ENCODE assay signal across 20 mouse cellular contexts in the genomic region with DNA sequence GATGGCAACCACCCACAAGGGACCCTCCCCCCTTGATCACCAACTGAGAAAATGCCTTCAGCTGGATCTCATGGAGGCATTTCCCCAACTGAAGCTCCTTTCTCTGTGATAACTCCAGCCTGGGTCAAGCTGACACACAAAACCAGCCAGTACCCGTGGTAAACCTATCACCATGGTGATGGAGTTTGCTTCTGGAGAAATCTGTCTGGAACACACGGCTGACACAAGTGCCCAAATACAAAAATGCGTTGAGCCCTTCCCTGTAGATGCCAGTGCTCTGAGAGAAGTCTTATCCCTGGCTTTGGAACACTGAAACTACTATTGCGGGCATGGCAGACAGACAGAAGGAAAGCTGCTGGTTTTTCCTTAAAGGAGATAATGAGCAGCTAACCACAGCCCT.
DNase-seq lines count a peak whose midpoint lies in the region; ATAC-seq and TF ChIP-seq lines count a peak whose summit lies in the region.
"Had no signal": no experiment of that assay in that cellular context is flagged by ENCODE, and none has a peak within 500 bp of the region (broad histone marks: within the 10 kb centered on the region; RNA-seq: fewer than 3 reads in every experiment).

No protein-coding gene starts in this region.

- DNase-seq in heart, adult 2 months: no peak
- DNase-seq in heart, postnatal 10 days: no peak
- no peak for DNase-seq in heart, postnatal 4 days
- DNase-seq in midbrain, postnatal 0 days (ENCODE audit: low spot score): peak; percentile 60
- DNase-seq: adrenal gland, postnatal 25 days; cerebellum, adult 18-20 months; cerebellum, postnatal 10 days; kidney, adult 11 months; kidney, postnatal 14 days; layer of hippocampus, adult 9-11 months; lung, embryonic 14.5 days; thymus, adult 2 months; thymus, postnatal 36 days had no signal

- peak overlapping the region; percentile 31 for H3K27ac ChIP-seq in heart, adult 2 months
- peak overlapping the region; percentile 33; the same call in 1 of the 2 replicates for H3K27ac ChIP-seq in heart, embryonic 16.5 days (ENCODE audit: low read length)
- H3K27ac ChIP-seq in midbrain, postnatal 0 days (ENCODE audit: low read depth, low read length): no peak overlapping the region
- H3K27ac ChIP-seq in midbrain, embryonic 13.5 days: no peak overlapping the region
- H3K27ac ChIP-seq: forebrain, embryonic 15.5 days; liver, embryonic 15.5 days; midbrain, embryonic 10.5 days had no signal

- no peak overlapping the region for H3K9ac ChIP-seq in heart, adult 2 months (ENCODE audit: low read depth, low read length)
- no peak overlapping the region for H3K9ac ChIP-seq in heart, embryonic 16.5 days (ENCODE audit: low read length)
- no peak overlapping the region for H3K9ac ChIP-seq in midbrain, postnatal 0 days (replicated peaks; ENCODE audit: low read length, poor library complexity, severe bottlenecking)
- no peak overlapping the region for H3K9ac ChIP-seq in midbrain, embryonic 13.5 days (replicated peaks)
- H3K9ac ChIP-seq: forebrain, embryonic 15.5 days; liver, embryonic 15.5 days; lung, embryonic 14.5 days had no signal

- peaks cover 6% of the 10 kb centered on the region for H3K4me1 ChIP-seq in heart, adult 2 months (ENCODE audit: control insufficient read depth, insufficient read depth, low read length)
- no peaks in the 10 kb centered on the region for H3K4me1 ChIP-seq in heart, embryonic 16.5 days (ENCODE audit: control insufficient read depth, insufficient read depth, low read length)
- H3K4me1 ChIP-seq in midbrain, postnatal 0 days (ENCODE audit: insufficient read depth, low read length): peaks cover 3% of the 10 kb centered on the region; the same call in 1 of the 2 replicates
- H3K4me1 ChIP-seq in midbrain, embryonic 13.5 days (replicated peaks): 0 out of 2 replicates have a peak, but pooled peaks cover 4% of the 10 kb centered on the region
- H3K4me1 ChIP-seq: forebrain, embryonic 15.5 days had no signal

- TF ChIP-seq POLR2A in heart, adult 2 months (IDR thresholded peaks at IDR 0.05; ENCODE audit: insufficient read depth, low read depth, low read length): no peak
- no peak for TF ChIP-seq POLR2A in myocyte (IDR thresholded peaks at IDR 0.05; ENCODE audit: insufficient read length, low read depth)

- intact Hi-C loops in heart, adult 2 months (cut with DNase I): no loop called here
- intact Hi-C loops in heart, postnatal 10 days (cut with DNase I): no loop called here

- no peak for TF ChIP-seq EP300 in heart, adult 2 months (IDR thresholded peaks at IDR 0.05; ENCODE audit: insufficient read depth, low read depth, low read length)

- H3K4me2 ChIP-seq in heart, embryonic 16.5 days (ENCODE audit: low read depth, low read length): no peak overlapping the region
- H3K4me2 ChIP-seq in midbrain, postnatal 0 days (ENCODE audit: low read depth, low read length, poor library complexity, severe bottlenecking): no peak overlapping the region
- H3K4me2 ChIP-seq in midbrain, embryonic 13.5 days (replicated peaks): no peak overlapping the region
- peak overlapping the region; percentile 54 for H3K4me2 ChIP-seq in myocyte (ENCODE audit: low read depth)
- H3K4me2 ChIP-seq: forebrain, embryonic 15.5 days; liver, embryonic 15.5 days; lung, embryonic 14.5 days had no signal

- no peaks in the 10 kb centered on the region for H3K79me2 ChIP-seq in heart, adult 2 months (replicated peaks; ENCODE audit: control insufficient read depth, insufficient read depth, low read length)
- H3K79me2 ChIP-seq in myocyte (ENCODE audit: control insufficient read depth, insufficient read depth): no peaks in the 10 kb centered on the region

- no peaks in the 10 kb centered on the region for H3K9me3 ChIP-seq in heart, embryonic 16.5 days (replicated peaks; ENCODE audit: control insufficient read depth, low read length)
- H3K9me3 ChIP-seq in midbrain, postnatal 0 days (ENCODE audit: low read length): no peaks in the 10 kb centered on the region
- no peaks in the 10 kb centered on the region for H3K9me3 ChIP-seq in midbrain, embryonic 13.5 days
- H3K9me3 ChIP-seq: forebrain, embryonic 15.5 days; liver, embryonic 15.5 days; midbrain, embryonic 10.5 days had no signal

- no peak overlapping the region for H3K4me3 ChIP-seq in heart, adult 2 months
- no peak overlapping the region for H3K4me3 ChIP-seq in heart, embryonic 16.5 days (ENCODE audit: low read length)
- no peak overlapping the region for H3K4me3 ChIP-seq in midbrain, postnatal 0 days (ENCODE audit: low read depth, low read length)
- H3K4me3 ChIP-seq in midbrain, embryonic 13.5 days (replicated peaks): no peak overlapping the region
- no peak overlapping the region for H3K4me3 ChIP-seq in myocyte
- H3K4me3 ChIP-seq: forebrain, embryonic 15.5 days; liver, embryonic 15.5 days; midbrain, embryonic 10.5 days had no signal

- H3ac ChIP-seq in myocyte (ENCODE audit: control insufficient read depth, insufficient read length): no peak overlapping the region

- H3K27me3 ChIP-seq in heart, adult 2 months (ENCODE audit: control insufficient read depth, insufficient read depth, low read length): no peaks in the 10 kb centered on the region
- H3K27me3 ChIP-seq in heart, embryonic 16.5 days (ENCODE audit: control insufficient read depth, insufficient read depth, low read length): no peaks in the 10 kb centered on the region
- no peaks in the 10 kb centered on the region for H3K27me3 ChIP-seq in midbrain, postnatal 0 days (ENCODE audit: insufficient read depth, low read length)
- no peaks in the 10 kb centered on the region for H3K27me3 ChIP-seq in midbrain, embryonic 13.5 days
- H3K27me3 ChIP-seq in myocyte (ENCODE audit: control insufficient read depth, insufficient read depth, insufficient read length): no peaks in the 10 kb centered on the region
- H3K27me3 ChIP-seq: forebrain, embryonic 15.5 days; liver, embryonic 15.5 days had no signal

- TF ChIP-seq CTCF in heart, adult 2 months (IDR thresholded peaks at IDR 0.05): no peak
- no peak for TF ChIP-seq CTCF in midbrain, postnatal 0 days (IDR thresholded peaks at IDR 0.05)

- WGBS in heart, adult 2 months: 77% methylated on average over 4 of the region's 4 CpGs
- WGBS in heart, embryonic 16.5 days: 59% methylated on average over 4 of the region's 4 CpGs
- 32% methylated on average over 4 of the region's 4 CpGs for WGBS in midbrain, postnatal 0 days
- WGBS in midbrain, embryonic 13.5 days: 49% methylated on average over 4 of the region's 4 CpGs

- no peak for ATAC-seq in heart, embryonic 16.5 days (replicated peaks; ENCODE audit: extremely low read depth, insufficient read depth, low FRiP score)
- no peak for ATAC-seq in midbrain, postnatal 0 days (ENCODE audit: low FRiP score)
- ATAC-seq in midbrain, embryonic 13.5 days: no peak
- ATAC-seq: forebrain, embryonic 15.5 days; inflammation-experienced regulatory T-cells, adult 6 months had no signal

- no peaks in the 10 kb centered on the region for H3K36me3 ChIP-seq in heart, adult 2 months (ENCODE audit: control insufficient read depth, insufficient read depth, low read length)
- peaks cover 22% of the 10 kb centered on the region for H3K36me3 ChIP-seq in heart, embryonic 16.5 days (ENCODE audit: control insufficient read depth, insufficient read depth)
- no peaks in the 10 kb centered on the region; the same call in 1 of the 2 replicates for H3K36me3 ChIP-seq in midbrain, postnatal 0 days (ENCODE audit: insufficient read depth, low read length)
- no peaks in the 10 kb centered on the region for H3K36me3 ChIP-seq in midbrain, embryonic 13.5 days
- H3K36me3 ChIP-seq in myocyte (ENCODE audit: control insufficient read depth, insufficient read depth): no peaks in the 10 kb centered on the region
- H3K36me3 ChIP-seq: forebrain, embryonic 15.5 days had no signal

TF ChIP-seq in myocyte, 11 proteins besides CTCF, POLR2A, EP300 and RAD21:
- no peak for TF ChIP-seq MYOG (IDR thresholded peaks at IDR 0.05; ENCODE audit: control insufficient read depth in 1 of 3, insufficient read depth in 1 of 3, insufficient read length in 2 of 3, low read depth in 2 of 3)
- no peak for TF ChIP-seq USF1 (IDR thresholded peaks at IDR 0.05; ENCODE audit: low read depth)
- TF ChIP-seq MAX (IDR thresholded peaks at IDR 0.05; ENCODE audit: low read depth): no peak
- no peak for TF ChIP-seq SRF (IDR thresholded peaks at IDR 0.05; ENCODE audit: control insufficient read depth, insufficient read length, low read depth)
- no peak for TF ChIP-seq TCF12 (IDR thresholded peaks at IDR 0.05; ENCODE audit: insufficient read depth, poor library complexity, severe bottlenecking)
- no peak for TF ChIP-seq REST (IDR thresholded peaks at IDR 0.05; ENCODE audit: insufficient read depth, insufficient read length)
- no peak for TF ChIP-seq E2F4 (IDR thresholded peaks at IDR 0.05; ENCODE audit: insufficient read depth)
- no peak for TF ChIP-seq POLR2AphosphoS2 (IDR thresholded peaks at IDR 0.05; ENCODE audit: insufficient read length, low read depth)
- no peak for TF ChIP-seq MYOD1 (IDR thresholded peaks at IDR 0.05; ENCODE audit: control insufficient read depth in 1 of 3, insufficient read length in 2 of 3, low read depth in 2 of 3)
- TF ChIP-seq CEBPB (IDR thresholded peaks at IDR 0.05; ENCODE audit: insufficient read depth, poor library complexity, severe bottlenecking): no peak
- TF ChIP-seq TCF3 (IDR thresholded peaks at IDR 0.05; ENCODE audit: insufficient read length, low read depth): no peak

Comparison
In these comparisons a context has a peak if more than half of its experiments do, and no peak if none do; other contexts are left out.
1. H3K27ac ChIP-seq: peak in heart, adult 2 months (single experiment) and heart, embryonic 16.5 days (single experiment); none in midbrain, postnatal 0 days (single experiment) and midbrain, embryonic 13.5 days (single experiment).